Mouse (Mus musculus): ENCODE measurements at regions not wholly inside any gene's neighbourhood (a gene's known extent, or its start where the extent isn't known, plus 50 kb on each side); places are given as distances from the start of the nearest gene placed in this dataset.

GRCm38 (mm10) chr15:63445016-63445415 lies 400.0 kb downstream of the Gsdmc2 start:
- 67% methylated on average over 4 of the region's 4 CpGs for WGBS
- Histone ChIP-seq H3K4me3 (ENCODE audit: low read depth, low read length) (no peak overlapping the region), H3K9ac (replicated peaks; ENCODE audit: low read length) (no peak overlapping the region), H3K9me3 (replicated peaks; ENCODE audit: control insufficient read depth, low read length) (no peaks in the 10 kb centered on the region), H3K27ac (replicated peaks; ENCODE audit: low read depth, low read length) (no peak overlapping the region), H3K27me3 (ENCODE audit: control insufficient read depth, insufficient read depth, low read length) (no peaks in the 10 kb centered on the region), H3K36me3 (replicated peaks; ENCODE audit: control insufficient read depth, insufficient read depth, low read depth, low read length) (no peaks in the 10 kb centered on the region), H3K4me1 (ENCODE audit: control insufficient read depth, insufficient read depth, low read length) (no peaks in the 10 kb centered on the region), H3K4me2 (ENCODE audit: low read depth, low read length) (no peak overlapping the region)
- ATAC-seq (replicated peaks; ENCODE audit: insufficient number of reproducible peaks, low FRiP score, low TSS enrichment, low read depth) (no peak), DNase-seq (ENCODE audit: low spot score) (peak; percentile 26)

- H3K27me3 ChIP-seq (ENCODE audit: control insufficient read depth, insufficient read depth, low read length), result no peaks in the 10 kb centered on the region
- DNase-seq (ENCODE audit: low spot score) (no peak), ATAC-seq (replicated peaks; ENCODE audit: insufficient number of reproducible peaks, low FRiP score, low TSS enrichment, low read depth) (no peak)
- H3K4me3 ChIP-seq (ENCODE audit: low read depth, low read length), result no peak overlapping the region
- 77% methylated on average over 6 of the region's 6 CpGs for WGBS
- no peak overlapping the region for H3K27ac ChIP-seq (replicated peaks; ENCODE audit: low read depth, low read length)
- H3K4me1 ChIP-seq (ENCODE audit: control insufficient read depth, insufficient read depth, low read length), result no peaks in the 10 kb centered on the region
- no peaks in the 10 kb centered on the region for H3K9me3 ChIP-seq (replicated peaks; ENCODE audit: control insufficient read depth, low read length)
- H3K36me3 ChIP-seq (replicated peaks; ENCODE audit: control insufficient read depth, insufficient read depth, low read depth, low read length), result no peaks in the 10 kb centered on the region
- H3K9ac ChIP-seq (replicated peaks; ENCODE audit: low read length), result no peak overlapping the region
- H3K4me2 ChIP-seq (ENCODE audit: low read depth, low read length), result no peak overlapping the region
Observed at GRCm38 (mm10) chr15:63442146-63442780, 402.7 kb downstream of the Gsdmc2 start.

GRCm38 (mm10) chr15:63412649-63413048 lies 432.3 kb downstream of the Gsdmc2 start:
- 90% methylated on average over 4 of the region's 4 CpGs for WGBS
- Histone ChIP-seq H3K27me3 (ENCODE audit: control insufficient read depth, insufficient read depth, low read length) (no peaks in the 10 kb centered on the region), H3K4me3 (ENCODE audit: low read depth, low read length) (no peak overlapping the region), H3K4me1 (ENCODE audit: control insufficient read depth, insufficient read depth, low read length) (no peaks in the 10 kb centered on the region), H3K36me3 (replicated peaks; ENCODE audit: control insufficient read depth, insufficient read depth, low read depth, low read length) (no peaks in the 10 kb centered on the region), H3K9me3 (replicated peaks; ENCODE audit: control insufficient read depth, low read length) (no peaks in the 10 kb centered on the region), H3K9ac (replicated peaks; ENCODE audit: low read length) (no peak overlapping the region), H3K4me2 (ENCODE audit: low read depth, low read length) (no peak overlapping the region), H3K27ac (replicated peaks; ENCODE audit: low read depth, low read length) (no peak overlapping the region)
- no peak for DNase-seq (ENCODE audit: low spot score)
- ATAC-seq (replicated peaks; ENCODE audit: insufficient number of reproducible peaks, low FRiP score, low TSS enrichment, low read depth), result no peak

GRCm38 (mm10) chr15:63411771-63412118 lies 433.2 kb downstream of the Gsdmc2 start:
- ATAC-seq (replicated peaks; ENCODE audit: insufficient number of reproducible peaks, low FRiP score, low TSS enrichment, low read depth), result no peak
- WGBS, result 91% methylated on average over 3 of the region's 3 CpGs

GRCm38 (mm10) chr15:63410994-63411770 lies 433.8 kb downstream of the Gsdmc2 start:
- H3K9ac ChIP-seq (replicated peaks; ENCODE audit: low read length), result no peak overlapping the region
- 68% methylated on average over 11 of the region's 11 CpGs for WGBS

More at GRCm38 (mm10) chr15:63411771-63412118, 433.2 kb downstream of the Gsdmc2 start:
- Histone ChIP-seq H3K9ac (replicated peaks; ENCODE audit: low read length) (no peak overlapping the region), H3K9me3 (replicated peaks; ENCODE audit: control insufficient read depth, low read length) (no peaks in the 10 kb centered on the region), H3K27me3 (ENCODE audit: control insufficient read depth, insufficient read depth, low read length) (no peaks in the 10 kb centered on the region), H3K4me3 (ENCODE audit: low read depth, low read length) (no peak overlapping the region), H3K27ac (replicated peaks; ENCODE audit: low read depth, low read length) (no peak overlapping the region), H3K4me2 (ENCODE audit: low read depth, low read length) (no peak overlapping the region), H3K4me1 (ENCODE audit: control insufficient read depth, insufficient read depth, low read length) (no peaks in the 10 kb centered on the region), H3K36me3 (replicated peaks; ENCODE audit: control insufficient read depth, insufficient read depth, low read depth, low read length) (no peaks in the 10 kb centered on the region)
- no peak for DNase-seq (ENCODE audit: low spot score)

GRCm38 (mm10) chr15:63400445-63400844 lies 444.5 kb downstream of the Gsdmc2 start:
- DNase-seq (ENCODE audit: low spot score) (no peak), ATAC-seq (replicated peaks; ENCODE audit: insufficient number of reproducible peaks, low FRiP score, low TSS enrichment, low read depth) (no peak)
- Histone ChIP-seq H3K4me1 (ENCODE audit: control insufficient read depth, insufficient read depth, low read length) (no peaks in the 10 kb centered on the region), H3K36me3 (replicated peaks; ENCODE audit: control insufficient read depth, insufficient read depth, low read depth, low read length) (no peaks in the 10 kb centered on the region), H3K27ac (replicated peaks; ENCODE audit: low read depth, low read length) (no peak overlapping the region), H3K4me3 (ENCODE audit: low read depth, low read length) (no peak overlapping the region), H3K9ac (replicated peaks; ENCODE audit: low read length) (no peak overlapping the region), H3K4me2 (ENCODE audit: low read depth, low read length) (no peak overlapping the region), H3K9me3 (replicated peaks; ENCODE audit: control insufficient read depth, low read length) (no peaks in the 10 kb centered on the region), H3K27me3 (ENCODE audit: control insufficient read depth, insufficient read depth, low read length) (no peaks in the 10 kb centered on the region)
- WGBS, result 34% methylated on average over 3 of the region's 3 CpGs

More at GRCm38 (mm10) chr15:63410994-63411770, 433.8 kb downstream of the Gsdmc2 start:
- no peak for DNase-seq (ENCODE audit: low spot score)
- no peak for ATAC-seq (replicated peaks; ENCODE audit: insufficient number of reproducible peaks, low FRiP score, low TSS enrichment, low read depth)
- Histone ChIP-seq H3K9me3 (replicated peaks; ENCODE audit: control insufficient read depth, low read length) (no peaks in the 10 kb centered on the region), H3K4me1 (ENCODE audit: control insufficient read depth, insufficient read depth, low read length) (no peaks in the 10 kb centered on the region), H3K4me3 (ENCODE audit: low read depth, low read length) (no peak overlapping the region), H3K4me2 (ENCODE audit: low read depth, low read length) (no peak overlapping the region), H3K27ac (replicated peaks; ENCODE audit: low read depth, low read length) (no peak overlapping the region), H3K27me3 (ENCODE audit: control insufficient read depth, insufficient read depth, low read length) (no peaks in the 10 kb centered on the region), H3K36me3 (replicated peaks; ENCODE audit: control insufficient read depth, insufficient read depth, low read depth, low read length) (no peaks in the 10 kb centered on the region)

- H3K9ac ChIP-seq (replicated peaks; ENCODE audit: low read length), result no peak overlapping the region
- H3K4me2 ChIP-seq (ENCODE audit: low read depth, low read length), result no peak overlapping the region
- H3K4me1 ChIP-seq (ENCODE audit: control insufficient read depth, insufficient read depth, low read length), result no peaks in the 10 kb centered on the region
- 46% methylated on average over 1 of the region's 1 CpGs for WGBS
- no peaks in the 10 kb centered on the region for H3K36me3 ChIP-seq (replicated peaks; ENCODE audit: control insufficient read depth, insufficient read depth, low read depth, low read length)
- H3K27me3 ChIP-seq (ENCODE audit: control insufficient read depth, insufficient read depth, low read length), result no peaks in the 10 kb centered on the region
- H3K27ac ChIP-seq (replicated peaks; ENCODE audit: low read depth, low read length), result no peak overlapping the region
- H3K4me3 ChIP-seq (ENCODE audit: low read depth, low read length), result no peak overlapping the region
- ATAC-seq (replicated peaks; ENCODE audit: insufficient number of reproducible peaks, low FRiP score, low TSS enrichment, low read depth), result no peak
- DNase-seq (ENCODE audit: low spot score), result no peak
- no peaks in the 10 kb centered on the region for H3K9me3 ChIP-seq (replicated peaks; ENCODE audit: control insufficient read depth, low read length)
Observed at GRCm38 (mm10) chr15:63400011-63400410, 445.0 kb downstream of the Gsdmc2 start.

- Histone ChIP-seq H3K4me2 (ENCODE audit: low read depth, low read length) (no peak overlapping the region), H3K9me3 (replicated peaks; ENCODE audit: control insufficient read depth, low read length) (no peaks in the 10 kb centered on the region), H3K27ac (replicated peaks; ENCODE audit: low read depth, low read length) (no peak overlapping the region), H3K27me3 (ENCODE audit: control insufficient read depth, insufficient read depth, low read length) (no peaks in the 10 kb centered on the region), H3K4me1 (ENCODE audit: control insufficient read depth, insufficient read depth, low read length) (no peaks in the 10 kb centered on the region), H3K36me3 (replicated peaks; ENCODE audit: control insufficient read depth, insufficient read depth, low read depth, low read length) (no peaks in the 10 kb centered on the region), H3K9ac (replicated peaks; ENCODE audit: low read length) (no peak overlapping the region), H3K4me3 (ENCODE audit: low read depth, low read length) (no peak overlapping the region)
- ATAC-seq (replicated peaks; ENCODE audit: insufficient number of reproducible peaks, low FRiP score, low TSS enrichment, low read depth), result no peak
- 98% methylated on average over 3 of the region's 3 CpGs for WGBS
- DNase-seq (ENCODE audit: low spot score), result no peak
Observed at GRCm38 (mm10) chr15:63397485-63397884, 447.5 kb downstream of the Gsdmc2 start.

Data from embryonic facial prominence, embryonic 11.5 days (tissue).